Mouse (Mus musculus) G1E (cell line): ENCODE results near the gene Pa2g4. TPM values are rescaled to one million over a fixed set of nuclear protein-coding genes. Genes with fewer than 3 reads are reported as not detected.

ENCODE experiments used
- ATAC-seq: 2 replicates; pipeline ENCODE4 v1.8.0; 2016; ENCODE audit warnings: mild to moderate bottlenecking; ENCODE audit not compliant: insufficient number of reproducible peaks, poor library complexity, low FRiP score, severe bottlenecking; ENCODE audit errors: extremely low read depth
- DNase-seq: peaks from one replicate; pipeline ENCODE4 v3.0.0; 2012; ENCODE audit warnings: low spot score
- H3K27me3 ChIP-seq: 2 replicates; pipeline ENCODE4 v1.6.1; 2012; ENCODE audit warnings: mild to moderate bottlenecking, low read length, inconsistent platforms; ENCODE audit not compliant: insufficient read depth
- H3K36me3 ChIP-seq: replicated peaks from 2 replicates; pipeline ENCODE3; 2012; ENCODE audit warnings: mild to moderate bottlenecking, inconsistent platforms
- H3K4me1 ChIP-seq: 2 replicates; pipeline ENCODE4 v1.6.1; 2012; ENCODE audit warnings: low read depth, low read length, inconsistent platforms, mixed read lengths; ENCODE audit not compliant: insufficient read depth
- H3K4me3 ChIP-seq: 2 replicates; pipeline ENCODE4 v1.5.1; 2012; ENCODE audit warnings: low read depth, mild to moderate bottlenecking, inconsistent platforms, low read length, moderate library complexity, mixed read lengths
- H3K9me3 ChIP-seq: replicated peaks from 2 replicates; pipeline ENCODE4 v1.6.1; 2012; ENCODE audit warnings: inconsistent platforms
- CTCF ChIP-seq: IDR thresholded peaks from 2 replicates; pipeline ENCODE4 v1.5.1; 2012; ENCODE audit warnings: low read depth, low read length, inconsistent platforms, mixed read lengths
- GATA1 ChIP-seq: IDR thresholded peaks from 2 replicates; pipeline ENCODE4 v1.6.1; 2012; ENCODE audit warnings: borderline replicate concordance, low read length, inconsistent platforms, mixed read lengths
- GATA2 ChIP-seq: IDR thresholded peaks from 2 replicates; pipeline ENCODE4 v1.6.1; 2012; ENCODE audit warnings: low read depth, low read length, inconsistent platforms, borderline replicate concordance
- POLR2AphosphoS5 ChIP-seq: IDR thresholded peaks from 2 replicates; pipeline ENCODE4 v1.6.1; 2012; ENCODE audit warnings: low read depth, low read length, inconsistent platforms; ENCODE audit not compliant: insufficient replicate concordance
- TAL1 ChIP-seq: conservative IDR thresholded peaks from 2 replicates; pipeline ENCODE4 v1.6.1; 2012; ENCODE audit warnings: low read depth, low read length, inconsistent platforms, mixed read lengths
- polyA plus RNA-seq: library from polyadenylated mRNA; stranded (reverse); fragments of >175 nt; gene quantifications from 2 replicates; pipeline ENCODE4 v1.2.3, GENCODE M21; 2012
- total RNA-seq, 2 experiments: library from RNA; stranded (forward) in 1 of 2; stranded (reverse) in 1 of 2; fragments of 200-1000 nt in 1 of 2; fragments of >200 nt in 1 of 2; fragmentation: Nextera tagmentation in 1 of 2; gene quantifications; 2 replicates each; pipeline ENCODE4 v1.2.3; 2014 to 2017

Gene Pa2g4
- total and polyA plus RNA-seq, 3 experiments, result 245 to 692 (median 659) TPM

DNA sequence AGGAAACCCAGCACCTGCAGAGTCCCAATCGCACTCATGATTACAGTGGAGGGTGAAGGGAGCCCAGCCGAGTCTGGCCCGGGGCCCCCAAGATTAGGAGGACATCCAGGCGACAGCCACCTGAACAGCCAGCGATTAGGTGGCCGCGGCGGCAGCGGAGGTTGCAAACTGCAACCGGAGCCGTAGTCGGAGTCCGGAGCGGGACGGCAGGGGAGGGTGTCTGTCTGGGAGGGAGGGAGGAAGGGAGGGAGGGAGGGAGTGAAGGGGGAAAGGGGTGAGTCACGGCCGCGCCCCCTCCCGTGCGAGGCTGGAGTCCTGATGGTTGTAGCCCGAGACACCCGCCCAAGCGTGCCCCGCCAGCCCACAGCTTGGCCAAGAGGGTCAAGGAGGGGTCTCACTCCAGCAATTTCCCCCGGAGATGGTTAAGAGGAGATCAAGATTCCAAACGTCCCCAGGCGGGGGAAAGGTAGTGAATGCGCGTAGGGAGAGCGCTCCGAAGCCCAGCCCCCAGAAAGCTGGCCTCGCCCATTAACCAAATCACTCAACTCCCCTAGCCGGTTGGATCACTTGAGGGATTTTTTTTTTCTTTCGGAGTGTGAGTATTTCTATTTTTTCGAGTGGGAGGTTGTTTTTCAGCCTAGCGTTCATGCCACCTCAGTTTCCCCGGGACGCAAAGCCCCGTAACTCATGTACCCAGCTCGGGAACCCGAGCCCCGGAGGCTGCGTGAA is 23.8 kb upstream of the Pa2g4 start, which contains the start of gene Erbb3:
TSS of gene Erbb3 (minus strand) at position 189 of the 729 bp plus-strand sequence.
- H3K9me3 ChIP-seq, result no peaks in the 10 kb centered on the region
- ATAC-seq (peak; percentile 34; the same call in 1 of the 2 replicates), DNase-seq (peak; percentile 57)
- peaks cover 40% of the 10 kb centered on the region for H3K4me1 ChIP-seq
- no peaks in the 10 kb centered on the region for H3K36me3 ChIP-seq
- peaks cover 94% of the 10 kb centered on the region for H3K27me3 ChIP-seq
- peak within 1 kb of the TSS; percentile 74 for H3K4me3 ChIP-seq
- TF ChIP-seq GATA1 (no peak), CTCF (no peak), POLR2AphosphoS5 (no peak), TAL1 (no peak), GATA2 (no peak)

GRCm38 (mm10) chr10:128588775-128589463 is 23.1 kb upstream of the Pa2g4 start:
- H3K27me3 ChIP-seq, result peaks cover 96% of the 10 kb centered on the region
- DNase-seq, result no peak
- ATAC-seq, result no peak
- no peaks in the 10 kb centered on the region for H3K9me3 ChIP-seq
- H3K4me3 ChIP-seq, result peak overlapping the region; percentile 74; the same call in 1 of the 2 replicates
- no peaks in the 10 kb centered on the region for H3K36me3 ChIP-seq
- H3K4me1 ChIP-seq, result peaks cover 43% of the 10 kb centered on the region
- TF ChIP-seq POLR2AphosphoS5, result no peak
- no peak for TF ChIP-seq TAL1
- TF ChIP-seq GATA1, result no peak
- no peak for TF ChIP-seq CTCF
- no peak for TF ChIP-seq GATA2

DNA sequence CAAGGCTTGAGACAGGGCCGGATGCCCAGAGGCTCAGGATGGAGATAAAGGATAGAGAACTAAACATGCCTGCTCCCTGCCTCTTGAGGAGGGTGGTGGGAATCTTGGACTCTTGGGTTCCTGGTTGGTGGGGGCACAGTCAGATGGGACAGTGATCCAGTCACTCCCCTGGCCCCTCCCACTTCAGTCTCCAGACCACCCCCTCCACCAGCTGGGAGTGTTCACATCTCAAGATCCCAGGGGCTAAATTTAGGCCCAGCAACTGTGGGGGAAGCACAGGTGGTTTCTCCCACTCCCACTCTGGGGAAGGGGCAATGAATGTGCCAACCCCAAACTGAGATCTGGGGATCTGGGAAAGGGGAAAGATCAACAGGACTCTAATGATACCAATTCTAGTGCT is 22.3 kb upstream of the Pa2g4 start:
- ATAC-seq (no peak), DNase-seq (no peak)
- TF ChIP-seq POLR2AphosphoS5, result no peak
- TF ChIP-seq GATA1, result no peak
- no peak for TF ChIP-seq GATA2
- no peak for TF ChIP-seq CTCF
- no peak for TF ChIP-seq TAL1
- no peaks in the 10 kb centered on the region for H3K36me3 ChIP-seq
- H3K4me3 ChIP-seq, result no peak overlapping the region
- H3K9me3 ChIP-seq, result no peaks in the 10 kb centered on the region
- H3K4me1 ChIP-seq, result peaks cover 51% of the 10 kb centered on the region
- H3K27me3 ChIP-seq, result peaks cover 97% of the 10 kb centered on the region

- Histone ChIP-seq H3K4me1 (peaks cover 49% of the 10 kb centered on the region), H3K4me3 (no peak overlapping the region)
- no peak for ATAC-seq
Observed at GRCm38 (mm10) chr10:128587697-128588096, 21.9 kb upstream of the Pa2g4 start.

DNA sequence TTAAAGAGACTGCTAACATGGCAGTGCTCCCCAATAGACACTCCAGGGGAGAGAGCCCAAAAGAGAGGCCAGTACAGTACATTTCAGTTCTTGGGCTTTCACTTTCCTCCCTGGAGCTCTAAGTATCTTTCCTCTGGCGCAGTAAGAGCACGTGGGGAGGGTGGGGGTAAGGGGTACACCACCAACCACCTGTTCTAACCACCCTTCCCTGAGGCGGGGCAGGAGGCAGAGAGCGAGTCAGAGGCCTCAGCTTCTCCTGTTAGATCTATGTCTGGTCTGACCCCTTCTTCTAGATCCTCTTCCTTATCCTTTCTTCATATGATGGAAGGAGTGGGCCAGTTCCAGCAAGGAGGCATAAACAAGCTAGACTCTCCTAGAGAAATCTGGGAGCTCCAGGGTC is 21.3 kb upstream of the Pa2g4 start:
- TF ChIP-seq POLR2AphosphoS5, result no peak
- TF ChIP-seq GATA1, result no peak
- no peak for TF ChIP-seq CTCF
- no peaks in the 10 kb centered on the region for H3K9me3 ChIP-seq
- peaks cover 94% of the 10 kb centered on the region for H3K27me3 ChIP-seq
- H3K4me3 ChIP-seq, result no peak overlapping the region
- peaks cover 43% of the 10 kb centered on the region for H3K4me1 ChIP-seq
- ATAC-seq (no peak), DNase-seq (no peak)
- H3K36me3 ChIP-seq, result no peaks in the 10 kb centered on the region

More at GRCm38 (mm10) chr10:128587697-128588096, 21.9 kb upstream of the Pa2g4 start:
- Histone ChIP-seq H3K9me3 (no peaks in the 10 kb centered on the region), H3K27me3 (peaks cover 97% of the 10 kb centered on the region), H3K36me3 (no peaks in the 10 kb centered on the region)
- no peak for DNase-seq
- no peak for TF ChIP-seq GATA1
- TF ChIP-seq POLR2AphosphoS5, result no peak
- TF ChIP-seq GATA2, result no peak
- TF ChIP-seq CTCF, result no peak
- TF ChIP-seq TAL1, result no peak

GRCm38 (mm10) chr10:128586546-128586945 is 20.8 kb upstream of the Pa2g4 start:
- H3K4me3 ChIP-seq, result no peak overlapping the region
- DNase-seq (no peak), ATAC-seq (no peak)
- H3K9me3 ChIP-seq, result no peaks in the 10 kb centered on the region
- H3K4me1 ChIP-seq, result peaks cover 42% of the 10 kb centered on the region
- no peaks in the 10 kb centered on the region for H3K36me3 ChIP-seq
- TF ChIP-seq GATA1, result no peak
- no peak for TF ChIP-seq GATA2
- TF ChIP-seq TAL1, result no peak
- TF ChIP-seq CTCF, result no peak
- no peak for TF ChIP-seq POLR2AphosphoS5
- peaks cover 93% of the 10 kb centered on the region for H3K27me3 ChIP-seq
